Mouse (Mus musculus): Measurements from ENCODE around the gene Cldn17.

GRCm38 (mm10) chr16:88488096-88488495 is 18.7 kb downstream of the Cldn17 start:
- no peak for TF ChIP-seq POLR2A (IDR thresholded peaks at IDR 0.05; ENCODE audit: borderline replicate concordance, low read depth, low read length)
- TF ChIP-seq CTCF (IDR thresholded peaks at IDR 0.05; ENCODE audit: low read depth, low read length): no peak

All from bone marrow macrophage, adult 2 months (primary cell).